Mouse (Mus musculus) layer of hippocampus, postnatal 10 days (tissue): Measurements from ENCODE around the gene Cux2. TPM values are rescaled to one million over a fixed set of nuclear protein-coding genes. Genes with fewer than 3 reads are reported as not detected.
A peak's percentile ranks its signal among the peaks of the same experiment; 100 is the strongest.

Source experiments
- DNase-seq, 2 experiments: peaks; one replicate each; pipeline ENCODE4 v3.0.0; 2021; ENCODE audit warnings: low spot score in 2 of 2
- total RNA-seq, 2 experiments: library from RNA; stranded (reverse); gene quantifications; 2 replicates each; pipeline ENCODE4 v1.2.3; 2021

The Cux2 gene
- total RNA-seq, 2 experiments from 2014 or later = 35.5 to 40.1 TPM

GRCm38 (mm10) chr5:121925751-121926542 lies 124.0 kb downstream of the Cux2 start:
- no peak for DNase-seq

- no peak for DNase-seq
Observed at GRCm38 (mm10) chr5:121925291-121925690, 124.6 kb downstream of the Cux2 start.

GRCm38 (mm10) chr5:121924423-121924822 lies 125.5 kb downstream of the Cux2 start:
- DNase-seq = no peak

- no peak for DNase-seq
Observed at GRCm38 (mm10) chr5:121922942-121923826, 126.7 kb downstream of the Cux2 start.

- DNase-seq = no peak
Observed at GRCm38 (mm10) chr5:121919216-121919615, 130.7 kb downstream of the Cux2 start.

- DNase-seq = no peak
Observed at GRCm38 (mm10) chr5:121916813-121917212, 133.1 kb downstream of the Cux2 start.

- no peak for DNase-seq
Observed at GRCm38 (mm10) chr5:121913999-121914398, 135.9 kb downstream of the Cux2 start.

GRCm38 (mm10) chr5:121909226-121909985 lies 140.5 kb downstream of the Cux2 start:
- DNase-seq = no peak

GRCm38 (mm10) chr5:121905671-121906070 lies 144.2 kb downstream of the Cux2 start:
- no peak for DNase-seq

GRCm38 (mm10) chr5:121904799-121905198 lies 145.1 kb downstream of the Cux2 start:
- DNase-seq = no peak

- no peak for DNase-seq
Observed at GRCm38 (mm10) chr5:121902809-121903745, 146.8 kb downstream of the Cux2 start.

GRCm38 (mm10) chr5:121895117-121895756 lies 154.7 kb downstream of the Cux2 start:
- DNase-seq = no peak

- DNase-seq = no peak
Observed at GRCm38 (mm10) chr5:121894647-121895046, 155.3 kb downstream of the Cux2 start.

GRCm38 (mm10) chr5:121893581-121893980 lies 156.3 kb downstream of the Cux2 start:
- DNase-seq = no peak

GRCm38 (mm10) chr5:121892281-121892680 lies 157.6 kb downstream of the Cux2 start:
- peak; percentile 42 to 51 for DNase-seq

- DNase-seq = no peak
Observed at GRCm38 (mm10) chr5:121890925-121891324, 159.0 kb downstream of the Cux2 start.

- no peak for DNase-seq
Observed at GRCm38 (mm10) chr5:121889819-121890362, 160.0 kb downstream of the Cux2 start.

- DNase-seq = peak; percentile 18 to 31
Observed at GRCm38 (mm10) chr5:121889375-121889774, 160.5 kb downstream of the Cux2 start.

GRCm38 (mm10) chr5:121883356-121883755 lies 166.5 kb downstream of the Cux2 start:
- no peak for DNase-seq
